Mouse (Mus musculus): ENCODE measurements around the gene Taf1b. TPM values are rescaled to one million over a fixed set of nuclear protein-coding genes. Genes with fewer than 3 reads are reported as not detected.
"Not testable (repeated sequence)": the region's sequence is repeated elsewhere in the genome, so short reads cannot be mapped to it uniquely, and the experiment has no call there.

Taf1b gene
- 33.2 and 33.4 TPM in 2 replicates for polyA plus RNA-seq (2015; fragmentation: Nextera tagmentation; extraction: Ambion mirVana)

DNA sequence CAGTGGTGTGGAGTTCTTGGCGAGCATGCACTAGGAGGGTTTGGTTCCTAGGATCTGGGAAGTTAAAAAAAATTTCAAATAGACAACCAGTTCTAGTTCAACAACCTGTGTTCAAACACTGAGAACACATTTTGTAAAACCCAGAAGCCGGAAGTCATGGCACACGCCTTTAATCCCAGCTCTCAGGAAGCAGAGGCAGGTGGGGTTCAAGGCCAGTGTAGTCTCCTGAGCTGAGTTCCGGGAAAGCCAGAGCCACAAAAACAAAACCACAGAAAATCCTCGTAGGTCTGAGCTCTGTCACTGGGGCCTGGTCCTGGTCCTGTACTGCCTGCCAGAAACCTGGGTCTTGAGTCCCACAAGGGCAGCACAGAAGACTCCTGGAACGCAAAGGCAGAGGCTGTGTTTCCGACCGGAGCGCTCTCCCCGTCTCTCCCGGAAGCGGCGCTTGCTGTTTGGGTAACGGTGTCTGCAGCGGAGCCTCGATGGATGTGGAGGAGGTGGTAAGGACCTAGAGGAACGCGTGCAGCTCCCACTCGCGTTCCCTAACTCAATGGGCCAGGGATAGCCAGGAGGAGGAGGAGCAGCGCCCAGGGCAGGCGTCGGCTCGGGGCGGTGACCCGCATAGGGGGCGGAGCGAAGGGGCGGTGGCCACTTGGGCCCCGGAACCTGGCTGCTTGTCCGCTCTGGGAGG, at the start of gene Taf1b:
Taf1b (plus strand) TSS at position 210 of the 691 bp plus-strand sequence.
- Histone ChIP-seq H3K9ac (ENCODE audit: low read depth, low read length) (peak within 1 kb of the TSS; percentile 75), H3K27ac (ENCODE audit: low read depth, low read length) (peak within 1 kb of the TSS; percentile 26)
- 9% methylated on average over 31 of the region's 31 CpGs for WGBS

DNA sequence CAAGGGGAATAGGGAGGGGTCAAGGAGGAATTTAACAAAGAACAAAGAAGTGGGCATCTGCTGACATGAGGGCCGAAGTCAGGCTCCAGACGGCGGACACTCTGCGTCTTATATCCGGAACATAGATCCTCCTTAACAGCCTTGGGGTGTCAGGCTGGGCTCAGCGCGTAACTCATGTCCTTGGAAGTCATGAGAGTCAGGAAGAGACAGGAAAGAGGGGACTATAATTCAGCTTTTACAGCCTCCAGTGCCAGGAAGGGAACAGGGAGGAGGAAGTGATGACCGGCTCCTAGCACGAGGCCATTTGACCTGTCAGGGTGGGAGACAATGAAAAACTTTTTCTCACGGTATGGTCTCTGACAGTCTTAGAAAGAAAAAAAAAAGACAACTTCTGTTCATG, 37.8 kb upstream of the Taf1b start:
- H3K27me3 ChIP-seq (replicated peaks; ENCODE audit: control insufficient read depth, insufficient read depth, low read length): no peaks in the 10 kb centered on the region
- no peak overlapping the region for H3K4me3 ChIP-seq (ENCODE audit: low read length)
- H3K36me3 ChIP-seq (ENCODE audit: control insufficient read depth, insufficient read depth, low read length): no peaks in the 10 kb centered on the region
- ATAC-seq: no peak
- H3K27ac ChIP-seq (ENCODE audit: low read depth, low read length): no peak overlapping the region
- H3K9ac ChIP-seq (ENCODE audit: low read depth, low read length): no peak overlapping the region
- H3K4me1 ChIP-seq (ENCODE audit: control insufficient read depth, insufficient read depth, low read depth, low read length): no peaks in the 10 kb centered on the region
- H3K4me2 ChIP-seq (ENCODE audit: low read length): no peak overlapping the region
- 95% methylated on average over 10 of the region's 10 CpGs for WGBS
- no peaks in the 10 kb centered on the region for H3K9me3 ChIP-seq (ENCODE audit: control insufficient read depth, low read length)

More for the DNA sequence above, at the start of gene Taf1b:
- Histone ChIP-seq H3K36me3 (ENCODE audit: control insufficient read depth, insufficient read depth, low read length) (no peaks in the 10 kb centered on the region), H3K9me3 (ENCODE audit: control insufficient read depth, low read length) (no peaks in the 10 kb centered on the region), H3K4me1 (ENCODE audit: control insufficient read depth, insufficient read depth, low read depth, low read length) (no peaks in the 10 kb centered on the region), H3K4me2 (ENCODE audit: low read length) (peak within 1 kb of the TSS; percentile 62), H3K27me3 (replicated peaks; ENCODE audit: control insufficient read depth, insufficient read depth, low read length) (no peaks in the 10 kb centered on the region), H3K4me3 (ENCODE audit: low read length) (peak within 1 kb of the TSS; percentile 53)
- ATAC-seq: peak; percentile 90

DNA sequence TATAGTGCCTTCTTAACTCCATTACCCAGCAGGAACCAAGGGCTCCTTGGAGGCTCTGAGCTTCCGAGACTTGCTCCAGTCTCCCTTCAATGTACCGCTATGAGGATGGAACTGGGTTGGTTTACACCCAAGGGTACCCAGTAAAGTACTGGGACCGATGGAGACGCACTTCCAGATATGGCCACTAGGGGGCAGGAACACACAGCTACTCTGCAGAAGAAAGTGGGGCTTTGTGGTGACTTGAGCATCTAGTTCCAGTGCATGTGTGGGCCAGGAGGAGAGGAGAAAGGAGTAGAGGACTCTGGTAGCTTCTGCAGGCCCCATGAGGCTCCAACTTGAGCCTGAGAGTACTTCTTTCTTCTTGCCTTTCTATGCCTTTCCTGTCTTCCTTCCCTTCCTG, 36.0 kb upstream of the Taf1b start:
- H3K27me3 ChIP-seq (replicated peaks; ENCODE audit: control insufficient read depth, insufficient read depth, low read length); H3K4me2 ChIP-seq (ENCODE audit: low read length); H3K4me3 ChIP-seq (ENCODE audit: low read length); ATAC-seq; H3K4me1 ChIP-seq (ENCODE audit: control insufficient read depth, insufficient read depth, low read depth, low read length); H3K9ac ChIP-seq (ENCODE audit: low read depth, low read length); H3K9me3 ChIP-seq (ENCODE audit: control insufficient read depth, low read length); H3K36me3 ChIP-seq (ENCODE audit: control insufficient read depth, insufficient read depth, low read length); H3K27ac ChIP-seq (ENCODE audit: low read depth, low read length): not testable (repeated sequence)
- 40% methylated on average over 4 of the region's 4 CpGs for WGBS

DNA sequence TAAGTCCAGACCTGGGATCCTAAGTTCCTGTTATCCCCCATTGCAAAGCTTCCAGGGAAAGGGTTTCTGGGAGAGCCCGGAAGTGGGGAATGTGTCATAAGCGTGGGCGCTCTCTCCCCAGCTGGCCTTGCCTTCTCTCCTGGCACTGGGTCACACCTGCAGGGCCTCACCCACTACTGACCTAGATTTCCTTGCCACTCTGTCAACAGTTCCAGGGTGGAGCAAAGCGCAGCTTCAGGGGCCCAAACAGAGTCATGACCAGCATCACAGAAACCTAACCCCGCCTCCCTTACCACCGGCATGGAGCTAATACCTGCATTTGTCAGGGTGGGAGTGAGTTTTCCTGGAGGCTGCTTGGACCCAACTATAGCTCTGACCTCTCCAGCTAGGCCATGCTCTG, 34.7 kb upstream of the Taf1b start:
- not testable (repeated sequence) for H3K4me3 ChIP-seq (ENCODE audit: low read length); H3K27ac ChIP-seq (ENCODE audit: low read depth, low read length); H3K9ac ChIP-seq (ENCODE audit: low read depth, low read length); H3K27me3 ChIP-seq (replicated peaks; ENCODE audit: control insufficient read depth, insufficient read depth, low read length); H3K36me3 ChIP-seq (ENCODE audit: control insufficient read depth, insufficient read depth, low read length); H3K4me2 ChIP-seq (ENCODE audit: low read length); H3K4me1 ChIP-seq (ENCODE audit: control insufficient read depth, insufficient read depth, low read depth, low read length); H3K9me3 ChIP-seq (ENCODE audit: control insufficient read depth, low read length); ATAC-seq
- 90% methylated on average over 5 of the region's 6 CpGs for WGBS

DNA sequence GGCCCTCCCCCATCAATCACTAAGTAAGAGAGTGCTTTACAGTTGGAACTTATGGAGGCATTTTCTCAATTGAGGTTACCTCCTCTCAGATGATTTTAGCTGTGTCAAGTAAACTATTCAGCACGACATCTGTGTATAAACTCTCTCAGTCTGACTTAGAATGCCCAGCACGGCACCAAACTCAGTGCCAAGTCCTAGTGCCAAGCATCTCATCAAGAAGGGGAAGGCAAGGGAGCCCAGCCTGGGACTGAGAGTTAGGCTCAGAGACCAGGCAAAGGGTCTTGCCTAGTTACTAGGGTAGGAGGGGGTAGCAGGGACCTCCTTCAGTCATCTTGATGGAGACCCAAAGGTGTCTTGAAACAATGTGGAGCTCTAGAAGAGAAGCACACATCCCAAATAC, 29.2 kb upstream of the Taf1b start:
- Histone ChIP-seq H3K4me2 (ENCODE audit: low read length) (no peak overlapping the region), H3K9ac (ENCODE audit: low read depth, low read length) (no peak overlapping the region), H3K4me1 (ENCODE audit: control insufficient read depth, insufficient read depth, low read depth, low read length) (no peaks in the 10 kb centered on the region), H3K27me3 (replicated peaks; ENCODE audit: control insufficient read depth, insufficient read depth, low read length) (no peaks in the 10 kb centered on the region), H3K27ac (ENCODE audit: low read depth, low read length) (no peak overlapping the region), H3K4me3 (ENCODE audit: low read length) (no peak overlapping the region), H3K36me3 (ENCODE audit: control insufficient read depth, insufficient read depth, low read length) (no peaks in the 10 kb centered on the region), H3K9me3 (ENCODE audit: control insufficient read depth, low read length) (no peaks in the 10 kb centered on the region)
- WGBS: 75% methylated on average over 2 of the region's 2 CpGs
- 0 out of 2 replicates have a peak, but pooled peaks have one; percentile 34 for ATAC-seq

DNA sequence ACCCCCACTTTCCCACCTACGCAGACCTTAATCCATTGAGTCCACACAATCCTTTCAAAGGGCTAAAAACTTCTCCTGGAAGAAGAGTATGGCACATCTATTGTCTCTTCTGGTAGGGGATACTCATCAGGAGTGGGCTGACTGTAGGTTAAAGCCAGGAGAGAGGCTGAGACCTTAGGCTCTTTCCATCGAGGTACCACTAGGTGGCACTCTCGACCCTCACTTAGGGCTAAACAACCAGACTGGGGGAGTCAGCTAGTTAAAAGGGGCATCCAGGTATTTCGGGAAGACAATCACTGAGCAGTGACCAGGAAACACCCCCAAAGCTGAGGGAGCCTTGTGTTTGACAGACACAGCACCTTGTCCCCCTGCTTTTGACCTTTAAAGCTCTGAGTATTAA, 27.2 kb upstream of the Taf1b start:
- WGBS: 17% methylated on average over 4 of the region's 4 CpGs

DNA sequence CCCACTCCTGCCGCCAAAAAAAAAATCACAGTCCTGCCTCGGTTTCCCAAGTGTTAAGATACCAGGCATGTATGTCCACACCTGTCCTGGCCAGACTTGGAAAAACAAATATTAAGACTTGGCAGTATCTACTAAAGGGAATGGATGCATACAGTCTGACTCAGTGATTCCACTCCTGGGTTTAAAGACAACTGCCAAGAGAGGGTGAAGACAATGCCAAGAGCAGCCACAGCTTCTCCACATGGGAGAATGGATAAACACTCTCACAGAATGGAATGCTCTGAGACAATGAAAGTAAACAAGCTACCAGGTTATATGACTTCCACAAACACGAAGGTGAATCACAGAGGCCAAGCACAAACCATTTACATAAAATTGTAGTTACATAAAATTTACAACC, 24.9 kb upstream of the Taf1b start:
- no peak overlapping the region for H3K4me2 ChIP-seq (ENCODE audit: low read length)
- no peaks in the 10 kb centered on the region for H3K9me3 ChIP-seq (ENCODE audit: control insufficient read depth, low read length)
- H3K36me3 ChIP-seq (ENCODE audit: control insufficient read depth, insufficient read depth, low read length): no peaks in the 10 kb centered on the region
- no peak overlapping the region for H3K4me3 ChIP-seq (ENCODE audit: low read length)
- 80% methylated on average over 3 of the region's 3 CpGs for WGBS
- H3K9ac ChIP-seq (ENCODE audit: low read depth, low read length): no peak overlapping the region
- no peaks in the 10 kb centered on the region for H3K4me1 ChIP-seq (ENCODE audit: control insufficient read depth, insufficient read depth, low read depth, low read length)
- no peak for ATAC-seq
- H3K27ac ChIP-seq (ENCODE audit: low read depth, low read length): no peak overlapping the region
- no peaks in the 10 kb centered on the region for H3K27me3 ChIP-seq (replicated peaks; ENCODE audit: control insufficient read depth, insufficient read depth, low read length)

More for the DNA sequence above, 27.2 kb upstream of the Taf1b start:
- no peak overlapping the region for H3K9ac ChIP-seq (ENCODE audit: low read depth, low read length)
- no peaks in the 10 kb centered on the region for H3K4me1 ChIP-seq (ENCODE audit: control insufficient read depth, insufficient read depth, low read depth, low read length)
- H3K36me3 ChIP-seq (ENCODE audit: control insufficient read depth, insufficient read depth, low read length): no peaks in the 10 kb centered on the region
- H3K9me3 ChIP-seq (ENCODE audit: control insufficient read depth, low read length): no peaks in the 10 kb centered on the region
- H3K4me2 ChIP-seq (ENCODE audit: low read length): no peak overlapping the region
- no peak overlapping the region for H3K27ac ChIP-seq (ENCODE audit: low read depth, low read length)
- H3K27me3 ChIP-seq (replicated peaks; ENCODE audit: control insufficient read depth, insufficient read depth, low read length): no peaks in the 10 kb centered on the region
- peak; percentile 40; the same call in 1 of the 2 replicates for ATAC-seq
- H3K4me3 ChIP-seq (ENCODE audit: low read length): no peak overlapping the region

DNA sequence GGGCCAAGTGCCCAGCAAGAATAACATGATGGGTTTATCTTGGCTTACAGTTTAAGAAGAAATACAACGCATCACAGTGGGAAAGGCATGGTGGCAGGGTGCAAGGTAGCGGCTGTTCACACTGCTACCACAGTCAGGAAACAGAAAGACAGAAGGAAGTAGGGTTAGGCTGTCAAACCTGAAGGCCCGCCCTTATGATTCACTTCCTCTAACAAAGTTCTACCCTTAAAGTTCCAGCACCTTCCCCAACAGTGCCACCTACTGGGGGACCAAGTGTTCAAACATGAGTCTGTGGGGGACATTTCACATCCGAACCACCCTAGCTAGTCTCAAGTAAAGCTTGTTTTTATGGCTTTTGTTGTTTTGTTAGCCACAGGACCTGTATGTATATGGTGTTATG, 13.2 kb upstream of the Taf1b start:
- Histone ChIP-seq H3K36me3 (ENCODE audit: control insufficient read depth, insufficient read depth, low read length) (no peaks in the 10 kb centered on the region), H3K4me2 (ENCODE audit: low read length) (no peak overlapping the region), H3K27me3 (replicated peaks; ENCODE audit: control insufficient read depth, insufficient read depth, low read length) (no peaks in the 10 kb centered on the region), H3K4me1 (ENCODE audit: control insufficient read depth, insufficient read depth, low read depth, low read length) (no peaks in the 10 kb centered on the region), H3K4me3 (ENCODE audit: low read length) (no peak overlapping the region), H3K27ac (ENCODE audit: low read depth, low read length) (no peak overlapping the region), H3K9ac (ENCODE audit: low read depth, low read length) (no peak overlapping the region), H3K9me3 (ENCODE audit: control insufficient read depth, low read length) (no peaks in the 10 kb centered on the region)
- WGBS: 93% methylated on average over 4 of the region's 4 CpGs
- ATAC-seq: no peak

DNA sequence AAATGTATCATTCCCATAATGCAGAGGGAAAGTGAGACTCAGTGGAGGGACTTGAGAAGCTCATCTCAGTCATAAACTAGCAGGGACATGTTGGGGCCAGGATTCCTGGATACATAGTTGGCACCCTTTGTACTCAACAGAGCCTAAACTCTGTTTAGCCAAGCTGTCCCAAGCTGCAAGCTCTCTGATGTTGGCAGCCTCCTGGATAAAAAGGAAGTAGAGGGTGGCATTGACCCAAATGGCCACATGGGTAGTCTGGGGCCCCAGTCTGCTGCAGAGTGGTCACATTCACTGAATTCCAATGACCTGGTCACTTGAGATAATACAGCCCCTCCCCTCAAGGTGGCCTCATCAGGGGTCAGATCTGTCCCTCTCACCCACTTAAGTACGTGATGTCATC, 11.3 kb upstream of the Taf1b start:
- Histone ChIP-seq H3K9me3 (ENCODE audit: control insufficient read depth, low read length) (no peaks in the 10 kb centered on the region), H3K4me2 (ENCODE audit: low read length) (no peak overlapping the region), H3K4me1 (ENCODE audit: control insufficient read depth, insufficient read depth, low read depth, low read length) (no peaks in the 10 kb centered on the region), H3K27me3 (replicated peaks; ENCODE audit: control insufficient read depth, insufficient read depth, low read length) (no peaks in the 10 kb centered on the region), H3K4me3 (ENCODE audit: low read length) (no peak overlapping the region), H3K9ac (ENCODE audit: low read depth, low read length) (no peak overlapping the region), H3K36me3 (ENCODE audit: control insufficient read depth, insufficient read depth, low read length) (no peaks in the 10 kb centered on the region), H3K27ac (ENCODE audit: low read depth, low read length) (no peak overlapping the region)
- WGBS: 100% methylated on average over 1 of the region's 1 CpGs
- no peak for ATAC-seq
